Mouse (Mus musculus) left cerebral cortex, postnatal 14 days (tissue): ENCODE measurements around the gene Slc16a9. TPM values are rescaled to one million over a fixed set of nuclear protein-coding genes. Genes with fewer than 3 reads are reported as not detected.

Source experiments
- DNase-seq, 2 experiments: peaks; one replicate each; pipeline ENCODE4 v3.0.0; 2021 to 2022; ENCODE audit warnings: low spot score in 2 of 2, mixed read lengths in 1 of 2
- intact Hi-C: fragments of 180-260 bp; cut with DNase I; formaldehyde crosslinking; loops from one replicate; pipeline ENCODE4 v1.15.1; 2025
- total RNA-seq, 2 experiments: library from RNA; stranded (reverse); gene quantifications; 2 replicates each; pipeline ENCODE4 v1.2.3; 2021

Slc16a9 gene
- total RNA-seq, 2 experiments from 2014 or later, result 3.4 to 5.7 TPM

DNA sequence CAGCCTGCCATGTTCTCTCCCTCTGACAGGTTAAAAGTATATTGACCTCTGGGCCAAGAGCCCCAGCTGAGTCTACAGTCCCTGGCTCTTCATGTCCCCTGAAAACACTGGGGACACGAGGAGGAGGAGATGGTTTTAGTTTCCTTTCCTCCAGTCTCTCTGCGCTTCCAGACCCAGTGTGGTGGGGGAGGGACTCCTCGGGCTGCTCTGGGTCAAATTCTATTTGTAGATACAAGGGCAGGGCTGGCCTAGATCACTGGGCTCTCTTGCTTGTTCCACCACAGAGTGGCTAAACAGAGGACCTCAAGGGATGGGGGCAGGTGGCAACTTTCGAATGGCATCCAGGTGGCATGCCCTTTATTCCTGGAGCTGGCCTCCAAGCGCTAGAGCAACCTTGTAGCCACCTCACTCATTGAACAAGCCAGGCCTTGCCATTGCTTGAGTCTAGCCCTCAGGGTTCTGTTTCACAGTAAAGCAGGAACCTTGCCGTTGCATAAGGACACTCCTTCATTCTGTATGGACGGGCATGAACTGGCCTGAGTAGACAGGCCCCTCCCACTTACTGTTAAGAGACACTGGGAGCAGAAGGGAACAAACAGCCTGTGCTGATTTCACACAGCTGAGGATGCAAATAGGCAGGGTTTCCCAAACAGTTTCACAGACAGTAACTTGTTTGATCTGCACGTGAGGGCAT is 2.0 kb upstream of the Slc16a9 start:
- DNase-seq, result peak in 1 of 2 experiments; percentile 20
- intact Hi-C loops, result no loop called here

DNA sequence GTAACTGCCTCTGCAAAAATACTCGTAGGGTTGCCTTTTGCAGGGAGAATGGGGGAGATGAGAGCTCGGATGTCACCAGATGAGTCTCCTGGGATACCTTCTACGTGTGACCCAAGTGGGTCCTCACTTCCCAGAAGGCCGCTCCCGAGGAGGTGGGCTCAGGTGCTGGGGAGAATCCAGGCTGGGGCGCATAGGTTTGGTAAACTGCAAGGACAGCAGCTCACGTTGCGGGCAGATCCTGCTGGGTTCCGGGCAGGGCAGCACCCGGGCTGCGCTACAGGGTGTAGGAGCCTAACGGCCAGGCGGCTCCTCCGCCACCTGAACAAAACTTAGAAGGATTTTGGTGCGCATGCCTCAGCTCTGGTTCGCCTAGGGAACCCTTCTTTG is 652 bp downstream of the Slc16a9 start:
- no peak for DNase-seq
- intact Hi-C loops, result loop anchor here (5.0 kb wide), 1 partner anchor 33 kb away; no protein-coding TSS in a partner anchor

GRCm38 (mm10) chr10:70246076-70246475 is 1.2 kb downstream of the Slc16a9 start:
- DNase-seq, result no peak
- intact Hi-C loops, result loop anchor here (5.0 kb wide), 1 partner anchor 34 kb away; no protein-coding TSS in a partner anchor

DNA sequence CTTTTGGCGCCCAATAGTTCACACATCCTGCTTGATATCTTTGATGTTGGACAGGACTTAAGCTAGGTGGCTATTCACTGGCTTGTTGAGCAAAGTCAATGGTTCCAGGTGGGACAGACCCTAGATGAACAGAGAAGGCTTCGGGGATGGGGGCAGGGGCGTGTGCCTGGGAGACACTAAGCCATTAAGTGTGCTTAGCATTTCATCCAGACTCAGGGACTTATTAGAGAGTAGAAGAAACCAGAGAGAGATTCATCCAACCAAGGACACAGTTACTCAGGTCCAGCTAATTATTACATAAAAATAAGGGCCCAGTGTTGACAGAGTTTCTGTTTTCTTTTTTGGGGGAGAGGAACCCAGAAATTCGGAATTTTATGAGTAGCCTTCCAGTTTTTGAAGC is 5.5 kb downstream of the Slc16a9 start:
- no peak for DNase-seq
- intact Hi-C loops, result no loop called here

- intact Hi-C loops, result no loop called here
- DNase-seq, result no peak
Observed at GRCm38 (mm10) chr10:70250766-70251165, 5.9 kb downstream of the Slc16a9 start.

DNA sequence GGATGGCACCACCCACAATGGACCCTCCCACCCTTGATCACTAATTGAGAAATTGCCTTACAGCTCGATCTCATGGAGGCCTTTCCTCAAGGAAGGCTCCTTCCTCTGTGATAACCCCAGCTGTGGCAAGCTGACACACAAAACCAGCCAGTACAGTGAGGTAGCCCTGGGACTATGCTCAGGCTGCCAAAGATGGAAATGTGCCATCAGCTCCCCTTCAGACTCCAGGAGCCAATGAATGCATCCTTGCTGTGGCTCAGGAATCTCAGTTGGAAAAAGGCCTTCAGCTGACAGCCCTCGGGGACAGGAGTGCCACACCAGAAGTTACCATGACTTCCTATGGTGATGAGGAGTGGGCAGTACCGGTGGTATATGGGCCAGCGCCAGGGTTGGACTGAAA is 9.8 kb downstream of the Slc16a9 start:
- no peak for DNase-seq

DNA sequence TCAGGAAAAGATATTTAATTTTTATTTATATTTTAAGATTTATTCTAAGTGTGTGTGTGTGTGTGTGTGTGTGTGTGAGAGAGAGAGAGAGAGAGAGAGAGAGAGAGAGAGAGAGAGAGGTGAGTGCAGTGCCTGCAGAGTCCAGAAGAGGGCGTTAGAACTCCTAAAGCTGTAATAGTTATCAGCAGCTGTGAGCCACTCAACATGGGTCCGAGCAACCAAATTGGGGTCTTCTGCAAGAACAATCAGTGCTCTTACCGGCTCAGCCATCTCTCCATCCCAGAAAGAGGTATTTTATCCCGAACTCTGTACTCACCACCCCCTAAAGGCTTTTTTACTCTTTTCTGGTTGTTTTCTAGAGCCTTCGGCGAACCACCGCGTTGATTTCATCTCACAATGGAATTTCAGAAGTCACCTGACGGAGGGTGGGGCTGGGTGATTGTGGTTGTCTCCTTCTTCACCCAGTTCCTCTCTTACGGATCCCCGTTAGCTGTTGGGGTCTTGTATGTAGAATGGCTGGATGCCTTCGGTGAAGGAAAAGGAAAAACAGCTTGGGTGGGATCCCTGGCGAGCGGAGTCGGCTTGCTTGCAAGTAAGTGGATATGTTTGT is 10.8 kb downstream of the Slc16a9 start:
- no peak for DNase-seq
- intact Hi-C loops, result no loop called here

More for the DNA sequence above, 9.8 kb downstream of the Slc16a9 start:
- intact Hi-C loops, result no loop called here

DNA sequence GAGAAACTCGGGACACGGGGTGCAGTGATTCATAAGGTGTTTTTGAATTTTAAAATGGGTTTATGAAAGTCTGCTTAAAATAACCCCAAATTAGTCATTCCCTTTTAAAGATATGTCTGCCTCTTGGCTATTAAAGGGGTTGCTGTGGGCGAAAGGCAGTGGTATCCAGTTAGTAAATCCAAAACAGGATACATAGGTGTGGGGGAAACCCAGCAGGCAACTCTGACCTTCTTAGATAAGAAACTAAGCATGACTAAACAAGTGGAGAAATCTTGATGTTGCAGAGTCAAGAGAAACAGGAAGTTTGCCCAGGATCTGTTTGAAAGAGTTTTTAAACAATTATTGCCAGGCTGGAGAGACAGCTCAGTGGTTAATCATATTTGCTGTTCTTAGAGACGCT is 12.1 kb downstream of the Slc16a9 start:
- no peak for DNase-seq
- intact Hi-C loops, result no loop called here

GRCm38 (mm10) chr10:70260904-70261303 is 16.0 kb downstream of the Slc16a9 start:
- DNase-seq, result no peak
- intact Hi-C loops, result no loop called here

DNA sequence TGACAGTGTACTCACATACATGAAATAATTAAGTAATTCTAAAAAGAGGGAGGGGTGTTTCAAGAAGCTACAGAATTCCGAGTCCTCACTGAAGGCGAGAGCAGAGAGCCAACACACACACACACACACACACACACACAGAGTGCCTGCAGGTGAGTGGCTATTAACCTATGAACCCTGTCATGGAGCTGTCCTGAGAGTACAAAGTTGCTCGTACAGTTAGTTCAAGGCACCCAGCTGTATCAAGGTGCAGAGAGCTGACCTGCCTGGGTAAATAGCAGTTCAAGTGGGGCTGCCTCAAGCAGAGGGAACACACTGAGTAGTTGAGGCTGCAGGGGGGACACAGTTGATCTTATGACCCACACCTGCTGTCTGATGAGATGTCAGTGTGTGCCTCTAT is 17.2 kb downstream of the Slc16a9 start:
- intact Hi-C loops, result no loop called here

GRCm38 (mm10) chr10:70263681-70264189 is 18.8 kb downstream of the Slc16a9 start:
- no peak for DNase-seq
- intact Hi-C loops, result no loop called here

More for the DNA sequence above, 17.2 kb downstream of the Slc16a9 start:
- DNase-seq, result no peak

GRCm38 (mm10) chr10:70264337-70265036 is 19.6 kb downstream of the Slc16a9 start:
- DNase-seq, result no peak
- intact Hi-C loops, result no loop called here

DNA sequence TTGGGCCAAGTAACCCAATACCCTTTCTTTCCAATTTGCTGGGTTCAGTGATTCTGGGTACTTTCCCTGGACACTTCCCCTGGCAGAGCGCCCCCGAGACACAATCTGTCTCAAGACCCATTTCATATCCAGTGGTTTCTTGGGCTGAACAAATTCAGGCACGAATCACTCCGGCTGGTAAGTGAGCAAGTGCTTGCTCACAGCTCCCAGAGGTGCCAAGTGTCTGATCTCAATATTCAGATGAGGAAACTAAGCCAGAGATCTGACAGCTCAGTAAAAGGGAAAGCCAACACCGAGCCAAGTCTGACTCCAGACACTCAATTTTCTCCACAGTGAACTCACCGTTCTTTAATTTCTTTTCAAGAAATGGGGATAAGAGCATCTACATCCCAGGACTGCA is 21.6 kb downstream of the Slc16a9 start:
- peak in 1 of 2 experiments; percentile 30 for DNase-seq
- intact Hi-C loops, result no loop called here

DNA sequence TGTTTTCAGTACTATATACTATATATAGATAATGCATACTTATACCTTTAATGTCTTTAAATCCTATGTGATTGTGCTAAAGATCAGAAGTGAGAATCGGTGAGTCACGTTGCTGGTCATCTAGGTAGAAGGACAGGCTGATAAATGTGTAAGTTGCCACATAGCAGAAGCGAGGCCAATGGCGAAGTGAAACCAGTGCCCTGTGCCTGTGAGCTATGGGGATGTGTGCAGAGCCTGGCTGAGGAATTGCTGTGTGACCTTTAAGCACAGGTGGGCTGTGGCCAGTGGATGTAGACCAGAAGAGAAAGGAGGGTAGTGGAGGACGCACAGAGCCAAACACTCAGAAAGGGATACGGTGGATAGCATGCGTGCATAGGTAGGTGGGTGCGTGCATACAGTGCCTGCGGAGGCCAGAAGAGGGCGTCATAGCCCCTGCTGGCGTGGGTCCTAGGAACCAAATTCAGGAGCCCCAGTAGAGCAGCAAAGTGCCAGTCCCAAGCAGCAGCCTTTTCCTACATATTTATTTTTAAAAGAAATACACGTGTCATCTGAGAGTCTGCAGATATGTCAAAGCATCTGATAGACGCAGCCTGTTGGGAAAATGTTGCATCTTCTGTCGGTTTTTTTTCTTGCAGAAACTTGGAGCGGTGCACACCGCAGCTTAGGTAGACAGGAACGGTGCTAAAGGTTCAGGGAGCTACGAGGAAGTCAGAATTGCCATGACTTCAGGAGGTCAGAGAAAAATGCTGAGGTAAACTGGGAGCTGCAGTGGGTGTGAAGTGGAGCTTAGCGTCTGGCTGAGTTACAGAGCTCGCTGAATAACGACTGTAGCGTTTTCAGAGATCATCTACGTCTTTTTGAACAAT is 23.9 kb downstream of the Slc16a9 start:
- no peak for DNase-seq
- intact Hi-C loops, result no loop called here

GRCm38 (mm10) chr10:70269447-70269787 is 24.5 kb downstream of the Slc16a9 start:
- no peak for DNase-seq
- intact Hi-C loops, result no loop called here

- intact Hi-C loops, result no loop called here
- no peak for DNase-seq
Observed at GRCm38 (mm10) chr10:70276678-70277077, 31.8 kb downstream of the Slc16a9 start.

DNA sequence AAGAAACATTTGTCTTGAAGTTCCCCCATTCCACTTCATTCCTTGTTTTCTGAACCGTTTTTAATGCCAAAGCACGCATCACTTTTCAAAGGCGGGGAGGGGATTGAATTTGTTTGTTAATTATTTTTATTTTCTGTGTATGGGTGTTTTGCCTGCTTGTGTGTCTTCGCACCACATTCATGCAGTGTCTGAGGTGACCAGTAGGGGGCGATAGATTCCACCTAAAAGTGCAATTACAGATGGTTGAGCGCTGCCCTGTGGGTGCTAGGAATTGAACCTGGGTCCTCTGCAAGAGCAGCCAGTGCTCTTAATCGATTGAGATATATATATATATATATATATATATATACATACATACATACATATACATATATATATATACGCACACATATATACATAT is 34.4 kb downstream of the Slc16a9 start:
- intact Hi-C loops, result no loop called here
- DNase-seq, result no peak

DNA sequence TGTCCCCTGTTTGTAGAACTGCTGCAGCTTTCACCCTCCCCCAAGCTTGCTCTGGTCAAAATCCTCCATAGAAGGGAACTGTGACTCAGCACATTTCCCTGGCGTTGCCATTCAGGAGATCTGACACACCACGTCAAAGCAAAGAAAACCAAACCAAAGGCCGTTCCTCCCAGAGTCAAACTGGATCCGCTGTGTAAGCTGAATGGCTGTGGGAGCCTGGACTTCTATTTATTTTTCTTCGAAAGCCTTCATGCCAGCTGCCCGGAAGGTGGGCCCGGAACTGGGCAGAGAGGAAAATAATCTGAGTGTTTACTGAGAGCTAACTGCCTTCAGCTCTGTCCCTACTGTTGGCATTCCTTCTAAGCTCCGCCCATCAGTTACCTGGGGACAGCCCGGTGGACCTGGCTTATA is 42.9 kb downstream of the Slc16a9 start:
- intact Hi-C loops, result no loop called here
- peak in 1 of 2 experiments; percentile 16 for DNase-seq
